Mouse (Mus musculus) G1E (cell line): ENCODE measurements around the gene Ssmem1.

ENCODE experiments used
- CTCF ChIP-seq: IDR thresholded peaks from 2 replicates; pipeline ENCODE4 v1.5.1; 2012; ENCODE audit warnings: low read depth, low read length, inconsistent platforms, mixed read lengths
- GATA1 ChIP-seq: IDR thresholded peaks from 2 replicates; pipeline ENCODE4 v1.6.1; 2012; ENCODE audit warnings: borderline replicate concordance, low read length, inconsistent platforms, mixed read lengths

DNA sequence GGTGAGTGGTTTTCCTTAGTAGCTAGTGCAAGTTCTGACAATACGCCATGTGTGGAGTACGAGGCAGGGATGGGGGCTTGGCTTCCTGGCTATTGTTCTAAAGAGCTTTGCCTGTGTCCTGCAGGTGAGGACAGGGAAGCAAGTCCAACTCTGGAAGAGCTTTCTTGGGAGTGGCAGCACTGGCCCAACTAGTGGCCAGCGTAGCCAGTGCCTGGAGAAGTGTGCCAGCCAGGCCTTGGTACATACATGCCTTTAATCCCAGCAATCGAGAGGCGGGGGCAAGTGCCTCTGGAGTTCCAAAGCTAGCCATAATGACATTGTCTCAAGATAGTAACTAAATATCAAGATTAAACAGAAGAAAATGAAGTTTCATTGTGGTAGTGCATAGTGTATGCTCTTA, 642 bp downstream of the Ssmem1 start:
- TF ChIP-seq CTCF = no peak
- TF ChIP-seq GATA1 = no peak
